Mouse (Mus musculus) limb, embryonic 15.5 days (tissue): ENCODE data around the gene Shisa8. TPM values are rescaled to one million over a fixed set of nuclear protein-coding genes. Genes with fewer than 3 reads are reported as not detected.

Source experiments
- ATAC-seq: fragments of 200-750 bp; cut with Nextera tagmentation; 2 replicates; pipeline ENCODE4 v1.8.0; 2017; ENCODE audit warnings: low read depth, moderate TSS enrichment; ENCODE audit not compliant: insufficient number of reproducible peaks, low FRiP score, low TSS enrichment
- H3K27ac ChIP-seq: fragments of 300-500 bp; sonication (generic); 2 replicates; pipeline ENCODE4 v1.5.1; 2015; ENCODE audit warnings: moderate library complexity, mild to moderate bottlenecking, inconsistent platforms
- H3K27me3 ChIP-seq: fragments of 300-500 bp; sonication (generic); 2 replicates; pipeline ENCODE4 v1.6.1; 2015; ENCODE audit warnings: inconsistent platforms
- H3K36me3 ChIP-seq: fragments of 300-500 bp; sonication (generic); 2 replicates; pipeline ENCODE4 v1.6.1; 2015; ENCODE audit warnings: inconsistent platforms
- H3K4me1 ChIP-seq: fragments of 300-500 bp; sonication (generic); 2 replicates; pipeline ENCODE4 v1.6.1; 2015; ENCODE audit warnings: inconsistent platforms
- H3K4me2 ChIP-seq: fragments of 300-500 bp; sonication (generic); 2 replicates; pipeline ENCODE4 v1.6.1; 2015; ENCODE audit warnings: mild to moderate bottlenecking, inconsistent platforms
- H3K4me3 ChIP-seq: fragments of 300-500 bp; sonication (generic); 2 replicates; pipeline ENCODE4 v1.5.1; 2015; ENCODE audit warnings: mild to moderate bottlenecking, inconsistent platforms
- H3K9ac ChIP-seq: fragments of 300-500 bp; sonication (generic); 2 replicates; pipeline ENCODE4 v1.6.1; 2015; ENCODE audit warnings: inconsistent platforms
- H3K9me3 ChIP-seq: fragments of 300-500 bp; sonication (generic); 2 replicates; pipeline ENCODE4 v1.6.1; 2016; ENCODE audit warnings: inconsistent platforms
- WGBS: fragments of 180-500 bp; shearing (Covaris S2); methylation state at CpG from one replicate; pipeline ENCODE4 v1.1.7; 2015; 5-methylcytosine and 5-hydroxymethylcytosine counted together
- polyA plus RNA-seq: library from polyadenylated mRNA; unstranded; fragments of >200 nt; fragmentation: Nextera tagmentation; extraction: Ambion mirVana; gene quantifications from 2 replicates; pipeline ENCODE4 v1.2.1, GENCODE M21; 2015

Gene Shisa8
- polyA plus RNA-seq, 1 experiment from 2014 or later = 0.40 TPM

- H3K27ac ChIP-seq = peak overlapping the region; percentile 75
- no peak overlapping the region for H3K4me3 ChIP-seq
- no peak for ATAC-seq
- 52% methylated on average over 8 of the region's 8 CpGs for WGBS
- H3K9ac ChIP-seq = no peak overlapping the region
- H3K36me3 ChIP-seq = peaks cover 10% of the 10 kb centered on the region
- H3K9me3 ChIP-seq = no peaks in the 10 kb centered on the region
- H3K27me3 ChIP-seq = no peaks in the 10 kb centered on the region
- no peak overlapping the region for H3K4me2 ChIP-seq
- peaks cover 60% of the 10 kb centered on the region for H3K4me1 ChIP-seq
These were observed 47.0 kb downstream of the Shisa8 start for GRCm38 (mm10) chr15:82165332-82166239.

GRCm38 (mm10) chr15:82164496-82164895, 48.1 kb downstream of the Shisa8 start:
- Histone ChIP-seq H3K4me1 (peaks cover 66% of the 10 kb centered on the region), H3K27ac (no peak overlapping the region; the same call in 1 of the 2 replicates), H3K36me3 (no peaks in the 10 kb centered on the region), H3K27me3 (no peaks in the 10 kb centered on the region), H3K4me3 (no peak overlapping the region), H3K9me3 (no peaks in the 10 kb centered on the region), H3K4me2 (no peak overlapping the region), H3K9ac (no peak overlapping the region)
- WGBS = 65% methylated on average over 7 of the region's 7 CpGs
- no peak for ATAC-seq

- H3K9ac ChIP-seq = no peak overlapping the region
- H3K4me3 ChIP-seq = no peak overlapping the region
- no peak overlapping the region for H3K4me2 ChIP-seq
- no peak for ATAC-seq
- no peaks in the 10 kb centered on the region for H3K36me3 ChIP-seq
- H3K9me3 ChIP-seq = no peaks in the 10 kb centered on the region
- 57% methylated on average over 4 of the region's 4 CpGs for WGBS
- no peaks in the 10 kb centered on the region for H3K27me3 ChIP-seq
- peak overlapping the region; percentile 40; the same call in 1 of the 2 replicates for H3K27ac ChIP-seq
- peaks cover 71% of the 10 kb centered on the region for H3K4me1 ChIP-seq
These were observed 48.6 kb downstream of the Shisa8 start for GRCm38 (mm10) chr15:82164061-82164399.

GRCm38 (mm10) chr15:82163356-82164060, 49.1 kb downstream of the Shisa8 start:
- no peak for ATAC-seq
- 82% methylated on average over 10 of the region's 10 CpGs for WGBS

GRCm38 (mm10) chr15:82161965-82162600, 50.5 kb downstream of the Shisa8 start:
- Histone ChIP-seq H3K27me3 (no peaks in the 10 kb centered on the region), H3K4me2 (no peak overlapping the region), H3K4me3 (no peak overlapping the region), H3K27ac (no peak overlapping the region), H3K9ac (no peak overlapping the region), H3K36me3 (no peaks in the 10 kb centered on the region), H3K9me3 (no peaks in the 10 kb centered on the region), H3K4me1 (peaks cover 78% of the 10 kb centered on the region)
- ATAC-seq = no peak
- 71% methylated on average over 12 of the region's 12 CpGs for WGBS

More at GRCm38 (mm10) chr15:82163356-82164060, 49.1 kb downstream of the Shisa8 start:
- H3K4me2 ChIP-seq = no peak overlapping the region
- no peaks in the 10 kb centered on the region for H3K27me3 ChIP-seq
- no peak overlapping the region for H3K4me3 ChIP-seq
- H3K9me3 ChIP-seq = no peaks in the 10 kb centered on the region
- peaks cover 75% of the 10 kb centered on the region for H3K4me1 ChIP-seq
- no peaks in the 10 kb centered on the region for H3K36me3 ChIP-seq
- no peak overlapping the region for H3K9ac ChIP-seq
- peak overlapping the region; percentile 40; the same call in 1 of the 2 replicates for H3K27ac ChIP-seq

- 58% methylated on average over 11 of the region's 11 CpGs for WGBS
- H3K27me3 ChIP-seq = no peaks in the 10 kb centered on the region
- no peak overlapping the region for H3K4me3 ChIP-seq
- H3K9me3 ChIP-seq = no peaks in the 10 kb centered on the region
- H3K9ac ChIP-seq = no peak overlapping the region
- peak overlapping the region; percentile 86 for H3K27ac ChIP-seq
- ATAC-seq = no peak
- no peaks in the 10 kb centered on the region for H3K36me3 ChIP-seq
- H3K4me2 ChIP-seq = no peak overlapping the region
- H3K4me1 ChIP-seq = peaks cover 70% of the 10 kb centered on the region
These were observed 51.6 kb downstream of the Shisa8 start for GRCm38 (mm10) chr15:82160731-82161640.

GRCm38 (mm10) chr15:82159471-82159870, 53.1 kb downstream of the Shisa8 start:
- Histone ChIP-seq H3K36me3 (no peaks in the 10 kb centered on the region), H3K27me3 (no peaks in the 10 kb centered on the region), H3K9me3 (no peaks in the 10 kb centered on the region), H3K27ac (peak overlapping the region; percentile 86), H3K4me2 (no peak overlapping the region), H3K4me3 (no peak overlapping the region), H3K4me1 (peaks cover 63% of the 10 kb centered on the region), H3K9ac (no peak overlapping the region)
- WGBS = 80% methylated on average over 9 of the region's 9 CpGs
- no peak for ATAC-seq

- Histone ChIP-seq H3K9ac (no peak overlapping the region), H3K9me3 (no peaks in the 10 kb centered on the region), H3K27ac (peak overlapping the region; percentile 86), H3K36me3 (no peaks in the 10 kb centered on the region), H3K4me1 (peaks cover 57% of the 10 kb centered on the region), H3K4me3 (no peak overlapping the region), H3K4me2 (0 out of 2 replicates have a peak overlapping the region, but pooled peaks have one; percentile 19), H3K27me3 (no peaks in the 10 kb centered on the region)
- 34% methylated on average over 17 of the region's 17 CpGs for WGBS
- no peak for ATAC-seq
These were observed 54.2 kb downstream of the Shisa8 start for GRCm38 (mm10) chr15:82158243-82159035.

GRCm38 (mm10) chr15:82156902-82157301, 55.7 kb downstream of the Shisa8 start:
- H3K9ac ChIP-seq = no peak overlapping the region
- H3K4me3 ChIP-seq = no peak overlapping the region
- no peaks in the 10 kb centered on the region for H3K27me3 ChIP-seq
- H3K36me3 ChIP-seq = no peaks in the 10 kb centered on the region
- ATAC-seq = no peak
- H3K4me2 ChIP-seq = no peak overlapping the region
- WGBS = 70% methylated on average over 10 of the region's 10 CpGs
- H3K27ac ChIP-seq = no peak overlapping the region
- no peaks in the 10 kb centered on the region for H3K9me3 ChIP-seq
- H3K4me1 ChIP-seq = peaks cover 58% of the 10 kb centered on the region

GRCm38 (mm10) chr15:82156298-82156697, 56.3 kb downstream of the Shisa8 start:
- Histone ChIP-seq H3K27ac (no peak overlapping the region), H3K4me3 (no peak overlapping the region), H3K4me2 (no peak overlapping the region), H3K27me3 (no peaks in the 10 kb centered on the region), H3K9me3 (no peaks in the 10 kb centered on the region), H3K4me1 (peaks cover 52% of the 10 kb centered on the region), H3K36me3 (no peaks in the 10 kb centered on the region; the same call in 1 of the 2 replicates), H3K9ac (no peak overlapping the region)
- 87% methylated on average over 6 of the region's 6 CpGs for WGBS
- no peak for ATAC-seq
